Mouse (Mus musculus) stomach, embryonic 16.5 days (tissue): ENCODE results near the gene Vmn2r36. TPM values are rescaled to one million over a fixed set of nuclear protein-coding genes. Genes with fewer than 3 reads are reported as not detected.
"Not testable (repeated sequence)": the region's sequence is repeated elsewhere in the genome, so short reads cannot be mapped to it uniquely, and the experiment has no call there.

Source experiments
- ATAC-seq: fragments of 200-750 bp; cut with Nextera tagmentation; 2 replicates; pipeline ENCODE4 v1.8.0; 2017; ENCODE audit warnings: moderate number of reproducible peaks, moderate TSS enrichment; ENCODE audit not compliant: insufficient read depth, low FRiP score
- H3K27ac ChIP-seq: fragments of 300-500 bp; sonication (generic); 2 replicates; pipeline ENCODE4 v1.5.1; 2014; ENCODE audit warnings: low read length
- H3K27me3 ChIP-seq: fragments of 300-500 bp; sonication (generic); 2 replicates; pipeline ENCODE4 v1.6.1; 2014; ENCODE audit warnings: low read length, control low read depth, mixed read lengths; ENCODE audit not compliant: control insufficient read depth, insufficient read depth
- H3K36me3 ChIP-seq: fragments of 300-500 bp; sonication (generic); 2 replicates; pipeline ENCODE4 v1.6.1; 2014; ENCODE audit warnings: low read length; ENCODE audit not compliant: control insufficient read depth, insufficient read depth
- H3K4me1 ChIP-seq: fragments of 300-500 bp; sonication (generic); 2 replicates; pipeline ENCODE4 v1.6.1; 2014; ENCODE audit warnings: low read length, control low read depth, mixed read lengths; ENCODE audit not compliant: control insufficient read depth, insufficient read depth
- H3K4me2 ChIP-seq: fragments of 300-500 bp; sonication (generic); 2 replicates; pipeline ENCODE4 v1.6.1; 2014; ENCODE audit warnings: low read depth, low read length, mixed read lengths
- H3K4me3 ChIP-seq: fragments of 300-500 bp; sonication (generic); replicated peaks from 2 replicates; pipeline ENCODE4 v1.5.1; 2014; ENCODE audit warnings: mild to moderate bottlenecking, low read length
- H3K9ac ChIP-seq: fragments of 300-500 bp; sonication (generic); 2 replicates; pipeline ENCODE4 v1.6.1; 2014; ENCODE audit warnings: low read length
- H3K9me3 ChIP-seq: fragments of 300-500 bp; sonication (generic); replicated peaks from 2 replicates; pipeline ENCODE4 v1.6.1; 2016; ENCODE audit warnings: low read length, control low read depth; ENCODE audit not compliant: control insufficient read depth
- WGBS: fragments of 180-500 bp; shearing (Covaris S2); extraction: QIAGEN DNeasy Blood & Tissue Kit; methylation state at CpG from one replicate; pipeline ENCODE4 v1.1.7; 2014; 5-methylcytosine and 5-hydroxymethylcytosine counted together
- polyA plus RNA-seq: library from polyadenylated mRNA; unstranded; fragments of >200 nt; fragmentation: Nextera tagmentation; extraction: Ambion mirVana; gene quantifications from 2 replicates; pipeline ENCODE4 v1.2.1, GENCODE M21; 2015

Vmn2r36 gene
- not detected in 2 replicates for polyA plus RNA-seq

DNA sequence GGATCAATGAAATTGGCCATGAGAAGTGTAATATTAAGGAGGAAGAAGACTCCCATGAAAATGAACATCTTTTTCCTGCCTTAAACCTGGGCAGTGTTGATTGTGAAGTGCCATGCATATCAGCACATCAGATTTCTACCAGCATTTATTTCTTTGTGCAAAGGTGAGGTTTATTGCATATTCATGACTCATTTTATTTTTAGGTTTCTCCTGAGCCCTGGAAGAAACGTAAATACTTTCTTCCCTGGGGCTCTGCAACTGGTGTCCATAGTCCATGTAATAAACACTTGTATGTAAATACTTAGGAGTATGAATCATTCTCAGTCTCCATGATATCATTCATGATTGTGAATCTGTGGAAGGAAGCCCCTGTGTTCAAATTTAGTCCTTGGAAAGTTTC lies at the start of gene Vmn2r36:
Gene Vmn2r36 (minus strand): TSS at position 101 of the 400 bp plus-strand sequence.
- not testable (repeated sequence) for H3K9me3 ChIP-seq, H3K27me3 ChIP-seq, H3K36me3 ChIP-seq, H3K4me2 ChIP-seq, H3K9ac ChIP-seq, H3K4me1 ChIP-seq, H3K27ac ChIP-seq, H3K4me3 ChIP-seq, ATAC-seq
- WGBS, result no CpG with 5 or more reads among the region's 1 CpGs

Other genes with a start within 250 kb of the Vmn2r36 start
- gene Vmn2r34, start 213.0 kb downstream of the Vmn2r36 start, polyA plus RNA-seq, result not detected in 2 replicates
- gene Vmn2r35, start 82.6 kb downstream of the Vmn2r36 start, polyA plus RNA-seq, result not detected in 2 replicates